In genomic region chr16:93627761-93628400, GRCm38 (mm10) we compare ENCODE assay signal across 18 mouse cellular contexts. TPM values are rescaled to one million over a fixed set of nuclear protein-coding genes. Genes with fewer than 3 reads are reported as not detected.
DNase-seq lines count a peak whose midpoint lies in the region.
"Had no signal": no experiment of that assay in that cellular context is flagged by ENCODE, and none has a peak within 500 bp of the region (broad histone marks: within the 10 kb centered on the region; RNA-seq: fewer than 3 reads in every experiment).

TSS of gene Gm5678 (plus strand) at chr16:93628097.

- peak; percentile 75 for DNase-seq in heart, adult 11 months
- DNase-seq in heart, adult 8-10 months (ENCODE audit: low spot score), result no peak
- peak; percentile 35 to 49 for DNase-seq in layer of hippocampus, adult 8-10 months (ENCODE audit: low spot score in 2 of 2)
- DNase-seq in layer of hippocampus, postnatal 10 days (ENCODE audit: low spot score in 2 of 2), result no peak
- peak; percentile 60 to 72 for DNase-seq in right cerebral cortex, adult 2 months (ENCODE audit: low spot score in 2 of 2)
- no peak for DNase-seq in right cerebral cortex, postnatal 14 days
- DNase-seq in telencephalon, adult 2 months (ENCODE audit: low read depth, low spot score), result peak; percentile 45
- DNase-seq in adrenal gland, postnatal 25 days, result no peak
- DNase-seq: adrenal gland, postnatal 36 days; cerebellum, adult 11-12 months; cerebellum, postnatal 10 days; gastrocnemius, postnatal 36 days; kidney, postnatal 25 days; retina, postnatal 1 day; thymus, postnatal 14 days had no signal

RNA-seq across cellular contexts. Expression of gene Gm5678, which starts in this region (rescaled TPM):
- total RNA-seq in heart, adult 8-10 months (2022), result 1 to 10 TPM; 1.2 to 2.0 (median 1.5) TPM
- 1 to 10 TPM; 1.2 to 3.0 (median 2.5) TPM for total RNA-seq in layer of hippocampus, adult 8-10 months (2022)
- total RNA-seq in layer of hippocampus, postnatal 10 days (2021), result 1 to 10 TPM; 1.6 to 2.2 TPM
- 4.6 and 6.9 TPM in 2 replicates for total RNA-seq in adrenal gland, postnatal 25 days (2021)
- total RNA-seq: ES-E14; hematopoietic stem cell, adult 5-6 weeks; liver, adult 2 months had no signal

Comparison
In these comparisons a context has a peak if more than half of its experiments do, and no peak if none do; other contexts are left out.
1. DNase-seq: peak in heart, adult 11 months (single experiment), layer of hippocampus, adult 8-10 months (2 of 2), right cerebral cortex, adult 2 months (2 of 2) and telencephalon, adult 2 months (single experiment); none in heart, adult 8-10 months (single experiment), layer of hippocampus, postnatal 10 days (0 of 2), right cerebral cortex, postnatal 14 days (single experiment) and adrenal gland, postnatal 25 days (single experiment).